Mouse (Mus musculus) ovary, postnatal 10 days (tissue): ENCODE results near the gene Smim27.

Experiments
- DNase-seq: peaks from one replicate; pipeline ENCODE4 v3.0.0; 2022; ENCODE audit warnings: low spot score

Smim27 gene

DNA sequence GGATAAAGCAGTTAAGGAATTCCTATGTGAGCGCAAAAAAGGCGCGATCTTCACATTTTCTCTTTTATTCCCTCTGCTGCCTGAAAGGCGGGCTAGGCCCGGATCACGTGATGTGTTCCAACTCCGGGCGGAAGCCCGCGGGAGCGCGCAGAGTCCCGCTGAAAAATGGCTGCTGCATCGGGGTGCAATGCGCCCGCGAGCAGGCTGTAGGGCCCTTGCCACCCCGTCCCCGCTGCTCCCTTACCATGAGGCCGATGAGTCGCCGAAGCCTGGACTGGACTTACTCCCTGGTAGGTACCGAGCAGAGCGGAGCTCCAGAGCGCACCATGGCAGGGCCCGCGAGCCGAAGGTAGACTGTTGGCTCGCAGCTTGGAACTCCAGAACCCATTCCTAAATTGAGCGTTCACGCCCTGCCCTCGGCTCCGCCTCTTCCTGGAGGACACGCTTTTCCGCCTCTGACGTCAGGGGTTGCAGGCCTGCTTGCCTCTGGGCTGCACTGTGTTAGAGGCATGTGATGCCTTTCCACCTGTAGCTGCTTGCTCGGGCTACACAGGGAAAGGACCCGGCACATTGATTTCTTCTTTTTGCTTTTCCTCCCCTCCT, at the start of gene Smim27, which contains the start of gene Topors:
Gene Smim27, plus strand, starts transcription at position 150 of the 603 bp plus-strand sequence.
Gene Topors, minus strand, starts transcription at position 421 of the 603 bp plus-strand sequence.
- peak; percentile 92 for DNase-seq

DNA sequence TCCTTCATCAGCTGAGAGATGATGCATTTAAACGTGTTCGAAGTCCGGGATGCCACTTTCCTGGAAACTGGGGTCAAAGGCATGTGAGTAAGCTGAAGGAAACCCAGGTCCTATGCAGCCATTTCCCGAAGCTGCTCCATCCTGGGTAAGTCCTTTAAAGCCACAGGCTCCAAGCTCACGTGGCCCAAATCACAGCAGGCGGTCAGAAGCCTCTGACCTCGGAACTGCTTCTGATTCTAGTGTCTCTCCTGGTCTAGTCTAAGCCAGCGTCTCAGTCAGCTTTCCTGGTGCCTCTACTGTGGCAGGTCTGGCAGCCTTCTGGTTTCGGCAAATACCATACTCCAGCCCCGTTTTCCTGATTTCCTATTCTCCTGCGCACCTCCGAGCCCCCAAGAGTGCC, 48.9 kb upstream of the Smim27 start:
- DNase-seq: no peak

DNA sequence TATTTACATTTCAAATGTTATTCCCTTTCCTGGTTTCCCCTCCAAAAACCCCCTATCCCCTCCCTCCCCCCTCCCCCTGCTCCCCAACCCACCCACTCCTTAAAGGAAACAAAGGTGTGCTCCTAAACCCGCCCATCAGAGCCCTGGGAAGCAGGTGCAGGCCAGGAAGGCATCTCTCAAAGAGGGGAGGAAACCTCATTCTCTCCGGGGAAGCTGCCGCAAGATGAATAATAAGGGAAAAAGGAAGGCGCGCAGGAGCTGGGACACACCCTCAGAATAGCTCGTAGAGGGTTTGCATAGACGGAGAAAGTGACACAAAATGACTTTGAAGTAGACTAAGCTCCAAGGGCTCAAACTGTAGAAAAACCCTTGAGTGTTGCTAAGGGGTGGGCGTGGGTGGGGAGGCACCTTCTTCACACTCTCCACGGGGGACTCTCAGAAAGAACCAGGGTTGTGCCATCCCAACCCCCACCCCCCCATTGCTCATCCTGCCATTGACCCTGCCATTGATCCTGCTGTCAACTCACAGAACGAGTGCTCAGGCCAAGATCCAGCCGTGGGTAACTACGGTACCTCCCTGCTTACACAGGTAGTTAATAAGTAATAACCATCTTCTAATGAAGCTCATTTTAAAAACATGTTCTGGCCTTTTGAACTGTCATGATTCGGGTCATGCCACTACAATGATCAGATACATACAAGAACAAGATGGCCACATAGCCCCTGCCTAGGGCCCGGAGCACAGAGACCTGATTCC, 48.2 kb upstream of the Smim27 start:
- DNase-seq: no peak

GRCm38 (mm10) chr4:40221876-40222585, 47.3 kb upstream of the Smim27 start:
- no peak for DNase-seq

DNA sequence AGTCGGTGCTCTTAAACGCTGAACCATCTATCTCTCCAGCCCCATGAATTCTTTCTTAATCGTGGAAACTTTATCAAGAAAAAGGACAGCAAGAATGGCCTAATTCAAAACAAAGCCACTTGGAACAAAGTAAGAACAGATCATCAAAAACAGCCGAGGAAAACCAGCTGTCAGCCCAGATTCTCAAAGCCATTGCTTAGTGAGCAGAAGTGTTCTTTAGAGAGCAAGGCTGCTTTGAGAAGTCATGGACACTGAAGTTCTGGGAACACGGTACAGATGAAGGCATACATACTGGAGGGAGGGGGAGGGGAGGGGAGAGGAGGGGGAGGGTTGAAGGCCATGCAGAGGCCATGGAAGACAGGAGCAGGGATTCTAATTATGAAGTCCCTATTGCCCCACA, 43.3 kb upstream of the Smim27 start:
- no peak for DNase-seq

- no peak for DNase-seq
Observed at GRCm38 (mm10) chr4:40227131-40227530, 42.2 kb upstream of the Smim27 start.

GRCm38 (mm10) chr4:40227886-40228285, 41.5 kb upstream of the Smim27 start:
- DNase-seq: no peak

- no peak for DNase-seq
Observed at GRCm38 (mm10) chr4:40229723-40230122, 39.7 kb upstream of the Smim27 start.

- DNase-seq: no peak
Observed at GRCm38 (mm10) chr4:40233062-40233664, 36.2 kb upstream of the Smim27 start.

DNA sequence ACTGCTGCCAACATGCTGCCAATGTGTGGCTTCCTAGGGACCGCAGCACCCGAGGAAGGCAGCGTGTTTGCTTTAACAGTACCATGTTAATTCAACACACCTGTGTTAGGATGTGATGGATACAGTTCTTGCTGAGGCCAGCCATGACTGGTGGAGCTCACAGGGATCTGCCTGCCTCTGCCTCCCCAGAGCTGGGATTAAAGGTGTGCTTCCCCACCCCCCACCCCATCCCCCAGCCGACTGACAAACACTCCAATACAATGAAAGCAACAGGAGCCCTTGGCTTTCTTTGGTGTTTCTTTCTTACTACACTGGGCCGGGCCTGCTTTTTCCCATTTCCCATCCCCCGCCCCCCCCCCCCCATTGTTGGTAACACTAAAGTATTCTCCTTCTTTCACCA, 35.1 kb upstream of the Smim27 start:
- no peak for DNase-seq

DNA sequence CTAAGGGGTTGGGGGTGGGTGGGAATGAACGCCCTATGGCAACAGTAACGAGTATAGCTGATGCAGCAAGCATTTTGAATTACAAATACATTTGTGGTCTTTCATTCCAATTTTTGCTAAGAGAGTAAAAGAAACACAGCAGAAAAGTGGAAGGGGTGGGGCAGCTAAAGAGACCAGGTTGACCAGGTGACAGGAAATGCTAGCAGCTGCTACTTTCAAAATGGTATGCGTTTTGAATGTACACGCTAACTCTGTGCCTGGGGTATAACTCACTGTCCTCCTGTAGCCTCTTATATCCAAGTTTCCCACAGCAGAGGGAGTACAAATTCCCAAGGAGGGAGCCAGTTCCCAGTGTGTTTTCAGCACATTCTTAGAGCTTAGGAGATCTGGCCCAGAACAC, 32.5 kb upstream of the Smim27 start:
- no peak for DNase-seq

GRCm38 (mm10) chr4:40238483-40239408, 30.6 kb upstream of the Smim27 start:
- DNase-seq: peak; percentile 6

DNA sequence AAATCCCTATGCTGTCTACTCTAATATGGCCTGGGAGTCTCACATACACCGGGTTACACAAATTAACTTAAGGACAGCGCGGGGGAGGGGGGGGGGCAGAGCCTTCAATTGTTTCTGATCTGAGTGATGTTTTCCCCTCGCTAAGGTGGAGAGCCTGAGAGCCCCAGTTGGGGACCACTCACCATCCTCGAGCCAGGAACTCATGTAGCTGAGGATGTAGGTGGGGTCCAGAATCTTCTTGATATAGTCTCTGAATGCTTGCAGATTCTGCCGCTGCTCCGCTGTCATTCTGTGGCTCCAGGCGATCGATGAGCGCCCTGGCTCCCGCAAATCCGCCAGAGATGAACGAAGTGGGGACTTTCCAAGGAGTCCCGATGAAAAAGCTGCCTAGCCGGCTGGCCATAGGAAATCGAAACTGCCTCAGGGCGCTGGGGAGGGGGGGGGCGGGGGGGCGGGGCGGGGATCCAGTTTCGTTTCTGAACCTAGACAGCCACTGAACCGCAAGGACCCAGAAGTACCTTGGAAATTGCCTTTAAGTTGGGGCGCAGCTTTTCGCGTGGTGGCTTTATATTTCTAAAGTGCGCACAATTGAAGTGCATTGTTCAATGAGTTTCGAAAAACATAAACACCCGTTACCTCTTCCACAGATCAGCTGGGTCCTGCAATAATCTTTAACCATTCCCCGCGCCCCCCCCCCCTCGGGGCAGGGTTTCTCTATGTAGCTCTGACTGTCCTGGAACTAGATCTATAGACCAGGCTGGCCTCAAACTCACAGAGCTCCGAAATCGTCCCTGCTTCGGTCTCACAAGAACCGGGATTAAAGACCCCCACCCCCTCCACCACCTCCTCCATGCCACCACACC, 29.7 kb upstream of the Smim27 start, which contains the start of gene Ddx58:
Gene Ddx58, minus strand, starts transcription at position 420 of the 863 bp plus-strand sequence.
- DNase-seq: peak; percentile 15

GRCm38 (mm10) chr4:40240272-40240744, 29.1 kb upstream of the Smim27 start:
- no peak for DNase-seq

GRCm38 (mm10) chr4:40241928-40242327, 27.5 kb upstream of the Smim27 start:
- DNase-seq: no peak

GRCm38 (mm10) chr4:40243006-40243405, 26.4 kb upstream of the Smim27 start:
- DNase-seq: no peak

DNA sequence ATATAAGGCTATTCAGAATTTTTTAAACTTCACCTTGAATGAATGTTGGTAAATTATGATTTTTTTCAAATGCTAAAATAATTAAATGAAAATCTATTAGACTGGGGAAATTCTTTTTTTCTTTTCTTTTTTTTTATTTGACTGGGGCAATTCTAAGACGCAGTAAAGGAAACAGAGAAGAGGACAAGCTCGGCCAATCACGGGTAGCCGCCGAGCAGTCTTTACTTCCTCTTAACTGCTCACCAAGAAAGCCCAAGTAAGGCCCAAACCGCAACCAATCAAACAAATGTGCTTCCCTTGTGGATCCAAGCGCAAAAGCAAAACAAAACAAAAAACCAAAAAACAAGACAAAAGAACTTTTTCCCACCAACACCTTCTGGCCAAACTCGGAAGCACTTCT, 25.3 kb upstream of the Smim27 start:
- DNase-seq: no peak

DNA sequence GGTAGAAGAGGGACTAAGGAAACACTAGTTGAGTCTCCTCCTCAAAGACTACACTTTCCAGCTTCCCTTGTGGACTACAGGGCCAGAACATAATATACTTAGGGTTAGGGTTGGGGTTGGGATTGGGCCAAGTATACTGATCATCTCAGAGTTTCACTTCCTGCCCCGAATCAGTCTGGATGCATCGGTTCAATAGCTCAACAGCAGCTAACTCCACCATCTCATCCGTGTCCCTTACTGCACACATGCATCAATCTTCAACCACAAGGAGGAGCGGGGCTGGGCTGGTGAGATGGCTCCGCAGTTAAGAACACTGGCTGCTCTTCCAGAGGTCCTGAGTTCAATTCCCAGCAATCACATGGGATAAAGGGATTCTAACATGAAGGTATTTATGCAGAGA, 18.4 kb upstream of the Smim27 start:
- no peak for DNase-seq

DNA sequence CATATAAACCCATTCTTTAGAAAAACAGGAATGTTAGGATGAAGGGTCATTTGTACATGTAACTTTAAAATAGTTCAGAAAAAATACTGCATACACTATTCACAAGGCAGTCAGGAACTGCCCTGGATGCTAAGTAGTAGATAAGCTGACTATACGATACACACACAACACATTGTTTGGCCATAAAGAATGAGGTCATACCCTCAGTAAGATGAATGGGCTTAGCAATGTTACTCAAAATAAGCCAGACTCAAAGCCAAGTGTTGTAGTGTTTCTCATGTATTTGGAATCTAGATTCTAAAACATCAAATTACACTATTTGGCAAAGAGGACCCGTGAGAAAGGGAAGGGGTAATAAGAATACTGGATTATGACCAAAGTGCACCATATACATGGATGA, 15.6 kb upstream of the Smim27 start:
- DNase-seq: no peak

DNA sequence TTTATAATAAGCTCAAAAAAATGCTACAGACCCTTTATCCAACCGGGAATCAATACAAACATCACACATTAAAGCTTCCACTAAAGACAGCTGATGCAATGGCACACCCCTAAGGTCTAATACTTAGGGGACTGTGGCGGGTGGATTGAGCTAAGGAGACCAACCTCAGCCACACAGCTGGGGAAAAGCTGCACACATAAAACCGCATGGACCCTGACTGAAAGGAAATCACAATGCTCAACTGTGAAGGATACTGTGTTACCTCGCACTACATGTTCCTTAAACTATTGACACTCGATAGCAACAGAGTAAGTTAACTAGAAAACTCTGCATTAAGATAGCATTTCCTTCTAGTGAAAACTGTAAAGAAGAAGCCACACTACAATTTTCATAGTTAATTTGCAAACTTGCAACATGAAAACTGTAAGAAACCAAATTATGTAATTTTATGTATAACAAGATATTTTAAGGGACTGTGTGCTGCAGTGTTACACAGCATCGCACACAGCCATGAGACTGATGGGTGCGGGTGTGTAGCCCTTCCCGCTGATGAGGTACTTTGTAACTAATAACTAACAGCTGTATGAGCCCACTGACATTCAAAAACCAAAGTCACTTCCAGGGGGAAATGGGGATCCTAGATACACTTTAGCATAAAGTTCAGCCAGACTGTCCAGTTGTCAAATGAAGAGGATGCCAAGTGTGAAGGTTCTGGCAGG, 14.8 kb upstream of the Smim27 start:
- DNase-seq: no peak
